Mouse (Mus musculus): ENCODE measurements at regions not wholly inside any gene's neighbourhood (a gene's known extent, or its start where the extent isn't known, plus 50 kb on each side); places are given as distances from the start of the nearest gene placed in this dataset.

DNA sequence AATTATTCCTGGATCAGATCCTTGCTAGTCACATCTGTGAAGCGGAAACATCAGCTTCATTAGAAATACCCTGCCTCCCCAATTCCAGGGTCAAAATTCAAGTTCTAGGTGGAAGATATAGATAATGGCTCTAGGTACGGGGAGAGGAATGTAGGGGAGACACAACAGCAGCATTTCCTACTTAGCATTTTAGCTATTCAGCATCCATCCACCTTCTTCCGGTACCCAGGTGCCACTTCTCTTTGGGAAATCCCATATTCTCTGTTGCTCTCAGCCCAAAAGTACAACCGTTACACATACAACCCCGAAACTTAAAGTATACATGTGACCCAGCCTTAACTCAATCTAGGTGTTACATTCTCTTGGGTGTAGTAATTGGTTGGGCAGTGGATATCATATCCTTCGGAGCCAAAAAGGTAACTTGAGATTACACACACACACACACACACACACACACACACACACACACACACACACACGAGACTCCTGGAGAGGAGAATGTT, 112.9 kb downstream of the Zfp36l1 start:
- H3K4me3 ChIP-seq = no peak overlapping the region
- 81% methylated on average over 7 of the region's 7 CpGs for WGBS
- no peak for ATAC-seq (ENCODE audit: insufficient number of reproducible peaks, insufficient read depth, low FRiP score, low TSS enrichment)
- H3K27ac ChIP-seq = no peak overlapping the region
- H3K9me3 ChIP-seq = no peaks in the 10 kb centered on the region
- no peak overlapping the region for H3K4me2 ChIP-seq (replicated peaks)
- H3K4me1 ChIP-seq = peaks cover 11% of the 10 kb centered on the region
- H3K27me3 ChIP-seq = no peaks in the 10 kb centered on the region
- no peak overlapping the region for H3K9ac ChIP-seq
- H3K36me3 ChIP-seq = no peaks in the 10 kb centered on the region

DNA sequence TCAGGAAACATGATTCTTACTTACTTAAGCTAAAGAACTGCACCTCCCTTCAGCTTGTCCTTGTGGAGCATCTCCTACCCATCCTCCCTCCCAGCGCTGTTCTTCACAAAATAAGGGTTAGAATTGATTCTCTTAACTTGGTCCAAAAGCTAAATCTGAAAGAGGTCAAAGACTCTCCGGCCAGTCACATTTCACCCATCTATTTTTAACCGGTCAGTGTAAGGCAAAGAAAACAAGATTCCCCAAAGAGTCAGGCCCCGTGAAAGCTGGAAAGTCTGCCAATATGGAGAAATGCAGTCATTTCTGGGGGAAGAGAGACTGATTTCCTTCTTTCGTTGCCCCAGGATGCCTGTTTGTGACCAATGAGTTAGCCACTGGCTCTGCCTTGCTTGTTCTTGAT, 114.0 kb downstream of the Zfp36l1 start:
- no peak overlapping the region for H3K4me3 ChIP-seq
- no peak overlapping the region for H3K4me2 ChIP-seq (replicated peaks)
- H3K36me3 ChIP-seq = no peaks in the 10 kb centered on the region
- H3K9ac ChIP-seq = no peak overlapping the region
- no peak overlapping the region for H3K27ac ChIP-seq
- peaks cover 20% of the 10 kb centered on the region for H3K4me1 ChIP-seq
- H3K9me3 ChIP-seq = no peaks in the 10 kb centered on the region
- no peaks in the 10 kb centered on the region for H3K27me3 ChIP-seq
- ATAC-seq (ENCODE audit: insufficient number of reproducible peaks, insufficient read depth, low FRiP score, low TSS enrichment) = no peak
- 84% methylated on average over 5 of the region's 5 CpGs for WGBS

DNA sequence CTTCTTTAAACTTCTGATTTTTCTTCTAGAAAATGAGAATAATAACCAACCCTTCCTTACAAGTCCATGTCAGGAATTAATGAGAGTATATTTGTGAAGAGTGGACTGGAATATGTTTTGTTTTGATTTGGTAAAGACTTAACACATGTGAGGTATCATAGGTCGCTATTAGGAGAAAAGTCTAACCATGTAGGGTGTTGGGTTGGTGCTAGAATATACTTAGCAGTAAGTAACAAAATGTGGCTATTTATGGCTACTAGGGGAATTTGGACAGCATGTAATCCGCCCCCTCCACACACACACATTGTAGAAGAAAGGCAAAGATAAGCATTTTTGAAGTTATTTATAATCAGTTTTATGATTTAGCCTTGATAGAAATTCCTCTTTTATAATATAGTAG, 114.5 kb downstream of the Zfp36l1 start:
- Histone ChIP-seq H3K4me3 (no peak overlapping the region), H3K36me3 (no peaks in the 10 kb centered on the region), H3K4me1 (peaks cover 25% of the 10 kb centered on the region), H3K9me3 (no peaks in the 10 kb centered on the region), H3K27ac (no peak overlapping the region), H3K9ac (no peak overlapping the region), H3K27me3 (no peaks in the 10 kb centered on the region), H3K4me2 (replicated peaks) (no peak overlapping the region)
- ATAC-seq (ENCODE audit: insufficient number of reproducible peaks, insufficient read depth, low FRiP score, low TSS enrichment) = no peak
- WGBS = 89% methylated on average over 2 of the region's 2 CpGs

DNA sequence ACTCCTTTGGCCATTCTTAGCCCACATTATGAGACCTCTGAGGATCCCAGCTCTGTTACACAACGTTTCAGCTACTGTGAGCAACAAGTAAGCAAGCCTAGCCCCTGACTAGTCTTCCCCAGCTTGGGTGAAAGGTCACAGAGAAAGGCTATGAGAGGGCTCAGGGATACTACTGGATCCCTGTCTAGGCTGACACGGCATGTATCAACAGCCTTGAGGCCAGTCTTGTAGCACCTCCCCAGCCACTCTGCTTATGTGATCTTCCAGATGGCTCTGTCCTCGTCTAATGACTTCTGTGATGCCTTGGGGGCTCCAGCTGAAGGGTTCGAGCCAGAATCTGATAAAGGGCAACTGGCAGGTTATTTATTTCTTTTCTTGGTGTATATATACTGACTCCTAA, 115.6 kb downstream of the Zfp36l1 start:
- H3K36me3 ChIP-seq = no peaks in the 10 kb centered on the region
- H3K4me2 ChIP-seq (replicated peaks) = no peak overlapping the region
- no peak overlapping the region for H3K27ac ChIP-seq
- no peak overlapping the region for H3K4me3 ChIP-seq
- no peaks in the 10 kb centered on the region for H3K27me3 ChIP-seq
- H3K4me1 ChIP-seq = peaks cover 22% of the 10 kb centered on the region
- no peaks in the 10 kb centered on the region for H3K9me3 ChIP-seq
- H3K9ac ChIP-seq = no peak overlapping the region
- no peak for ATAC-seq (ENCODE audit: insufficient number of reproducible peaks, insufficient read depth, low FRiP score, low TSS enrichment)
- WGBS = 46% methylated on average over 4 of the region's 4 CpGs

DNA sequence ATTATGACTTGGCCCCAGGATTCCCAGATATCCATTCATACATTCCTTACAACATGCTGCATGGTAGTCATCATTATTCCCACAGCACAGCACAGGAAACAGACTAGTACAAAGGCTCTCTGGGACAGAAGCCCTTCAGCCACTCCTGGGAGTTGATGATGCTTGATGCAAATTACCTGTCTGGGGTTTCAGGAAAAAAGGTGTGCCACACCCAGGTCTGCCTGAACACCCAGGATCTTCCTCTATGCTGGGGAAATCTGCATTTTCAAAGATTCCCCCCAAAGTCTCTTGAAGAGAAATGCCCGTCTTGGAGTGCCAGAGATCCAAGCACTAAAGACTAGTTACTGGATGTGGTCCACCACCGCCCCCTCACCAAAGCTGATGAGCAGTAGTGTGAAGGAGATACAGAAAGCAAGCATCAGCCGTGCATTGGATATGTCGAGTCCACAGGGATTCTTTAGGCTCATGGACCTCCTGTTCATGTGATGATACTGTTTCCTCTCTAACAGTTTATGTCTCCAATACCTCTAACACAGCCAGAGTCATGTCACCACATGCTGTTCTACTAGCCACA, 117.2 kb downstream of the Zfp36l1 start:
- H3K4me2 ChIP-seq (replicated peaks) = no peak overlapping the region
- H3K9ac ChIP-seq = no peak overlapping the region
- 94% methylated on average over 4 of the region's 4 CpGs for WGBS
- H3K36me3 ChIP-seq = no peaks in the 10 kb centered on the region
- no peaks in the 10 kb centered on the region for H3K27me3 ChIP-seq
- ATAC-seq (ENCODE audit: insufficient number of reproducible peaks, insufficient read depth, low FRiP score, low TSS enrichment) = no peak
- H3K4me1 ChIP-seq = peaks cover 25% of the 10 kb centered on the region
- no peak overlapping the region for H3K27ac ChIP-seq
- H3K4me3 ChIP-seq = no peak overlapping the region
- no peaks in the 10 kb centered on the region for H3K9me3 ChIP-seq

DNA sequence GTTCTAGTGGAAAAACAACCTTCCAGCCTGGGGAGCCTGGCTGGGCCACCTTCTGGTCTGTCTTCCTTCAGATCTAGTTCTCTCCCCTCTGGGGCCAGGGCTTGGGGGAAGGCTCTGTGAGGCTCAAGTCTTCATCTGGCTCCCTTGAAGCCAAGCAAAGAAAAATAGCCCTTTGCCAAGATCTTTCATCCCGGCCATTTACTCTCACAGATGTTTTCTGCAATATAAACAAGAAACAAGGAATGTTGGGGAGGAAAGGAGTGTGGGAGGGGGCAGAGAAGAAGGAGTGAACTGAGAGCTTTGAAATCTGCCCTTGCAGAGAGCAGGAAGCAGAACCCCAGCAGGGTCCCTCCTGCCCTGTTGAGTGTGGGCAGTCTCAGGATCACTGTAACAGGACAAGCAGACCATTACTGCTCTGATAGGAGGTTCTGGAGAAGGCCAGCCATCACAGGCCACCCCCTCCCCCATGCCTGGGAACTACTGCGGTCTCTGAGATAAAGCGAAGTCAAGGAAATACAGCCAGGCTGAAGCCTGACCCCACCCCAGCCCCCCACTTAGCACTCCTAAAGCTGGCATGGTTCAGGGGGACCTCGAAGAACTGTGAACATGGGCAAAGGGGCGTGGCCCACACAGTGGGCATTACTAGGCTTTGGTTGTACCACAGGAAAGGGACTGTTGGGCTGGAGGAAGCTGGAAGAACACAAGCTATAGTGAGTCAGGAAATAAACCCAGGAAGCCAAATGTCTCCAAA, 118.8 kb downstream of the Zfp36l1 start:
- 0 out of 2 replicates have a peak, but pooled peaks have one; percentile 37 for ATAC-seq (ENCODE audit: insufficient number of reproducible peaks, insufficient read depth, low FRiP score, low TSS enrichment)
- Histone ChIP-seq H3K4me2 (replicated peaks) (no peak overlapping the region), H3K27ac (peak overlapping the region; percentile 72), H3K9ac (no peak overlapping the region), H3K4me1 (peaks cover 41% of the 10 kb centered on the region), H3K27me3 (no peaks in the 10 kb centered on the region), H3K4me3 (no peak overlapping the region), H3K36me3 (no peaks in the 10 kb centered on the region), H3K9me3 (no peaks in the 10 kb centered on the region)
- WGBS = 68% methylated on average over 5 of the region's 5 CpGs

DNA sequence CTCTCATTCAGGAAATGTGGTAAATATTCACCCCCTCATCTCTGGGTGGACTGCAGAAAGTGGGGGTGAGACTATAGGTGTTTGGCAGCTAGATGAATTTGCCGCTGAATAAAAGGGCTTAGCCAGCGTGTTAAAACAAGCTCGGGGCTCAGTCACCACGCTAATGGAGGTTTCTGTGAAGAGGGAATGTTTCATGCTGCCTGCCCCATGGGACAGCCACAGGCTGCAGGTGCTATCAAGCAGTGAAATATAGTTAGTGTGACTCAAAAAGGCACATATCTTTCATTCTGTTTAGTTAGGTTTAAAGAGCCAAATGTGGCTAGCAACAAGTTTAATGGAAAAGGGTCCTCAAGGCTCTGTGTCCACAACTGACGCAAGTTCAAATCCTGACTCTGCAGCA, 121.5 kb downstream of the Zfp36l1 start:
- WGBS = 48% methylated on average over 5 of the region's 5 CpGs
- Histone ChIP-seq H3K9me3 (no peaks in the 10 kb centered on the region), H3K4me3 (no peak overlapping the region), H3K4me2 (replicated peaks) (no peak overlapping the region), H3K9ac (no peak overlapping the region), H3K27me3 (no peaks in the 10 kb centered on the region), H3K4me1 (peaks cover 57% of the 10 kb centered on the region), H3K36me3 (no peaks in the 10 kb centered on the region), H3K27ac (peak overlapping the region; percentile 77)
- no peak for ATAC-seq (ENCODE audit: insufficient number of reproducible peaks, insufficient read depth, low FRiP score, low TSS enrichment)

DNA sequence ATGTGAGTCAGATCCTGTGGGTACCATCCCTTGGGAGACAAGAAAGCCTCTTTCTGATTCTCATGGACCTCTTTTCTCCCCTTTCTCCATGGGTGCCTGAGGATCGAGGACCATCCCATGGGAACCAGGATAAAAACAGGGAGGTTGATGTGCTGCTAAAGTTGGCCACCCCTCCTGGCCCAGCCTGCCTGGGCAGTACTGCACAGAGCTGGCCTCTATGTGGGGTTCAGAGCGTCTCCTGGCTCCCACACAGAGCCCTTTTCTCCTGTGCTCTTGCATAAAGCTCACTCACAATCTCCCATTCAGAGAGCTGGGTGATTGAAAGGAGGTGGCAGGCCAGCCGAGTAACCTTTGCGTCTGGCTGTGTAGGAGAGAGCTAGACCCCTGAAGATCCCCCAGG, 122.1 kb downstream of the Zfp36l1 start:
- Histone ChIP-seq H3K9ac (no peak overlapping the region), H3K4me1 (peaks cover 62% of the 10 kb centered on the region), H3K4me2 (replicated peaks) (no peak overlapping the region), H3K4me3 (no peak overlapping the region), H3K9me3 (no peaks in the 10 kb centered on the region), H3K27ac (peak overlapping the region; percentile 77), H3K36me3 (no peaks in the 10 kb centered on the region), H3K27me3 (no peaks in the 10 kb centered on the region)
- ATAC-seq (ENCODE audit: insufficient number of reproducible peaks, insufficient read depth, low FRiP score, low TSS enrichment) = no peak
- WGBS = 39% methylated on average over 4 of the region's 4 CpGs

DNA sequence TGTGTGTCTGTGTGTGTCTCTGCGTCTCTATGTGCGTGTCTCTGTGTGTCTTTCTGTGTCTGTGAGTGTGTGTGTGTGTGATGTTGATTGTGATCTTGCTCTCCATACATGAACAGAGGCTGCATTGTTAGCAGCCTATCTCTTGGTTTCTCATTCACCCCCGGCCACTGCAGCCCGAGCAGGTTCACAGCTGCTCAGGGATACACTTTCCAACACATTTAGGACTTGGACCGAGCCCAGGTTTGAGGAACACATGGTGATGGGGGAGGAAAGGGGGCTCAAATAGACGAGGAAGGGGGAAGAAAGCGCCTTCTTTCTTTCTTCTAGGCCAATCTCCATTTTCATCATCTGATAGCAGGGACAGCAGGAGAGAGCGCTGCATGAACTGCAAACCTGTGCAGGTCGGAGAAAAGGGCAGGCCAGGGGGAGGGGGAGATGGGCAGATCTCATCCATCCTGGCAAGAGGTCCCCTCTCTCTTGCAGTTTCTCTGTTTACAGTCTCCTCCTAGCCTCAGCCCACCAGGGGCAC, 123.2 kb downstream of the Zfp36l1 start:
- H3K4me1 ChIP-seq = peaks cover 64% of the 10 kb centered on the region
- H3K9ac ChIP-seq = 0 out of 2 replicates have a peak overlapping the region, but pooled peaks have one; percentile 17
- 43% methylated on average over 9 of the region's 9 CpGs for WGBS
- H3K36me3 ChIP-seq = no peaks in the 10 kb centered on the region
- peak overlapping the region; percentile 77 for H3K27ac ChIP-seq
- no peak for ATAC-seq (ENCODE audit: insufficient number of reproducible peaks, insufficient read depth, low FRiP score, low TSS enrichment)
- H3K27me3 ChIP-seq = no peaks in the 10 kb centered on the region
- H3K9me3 ChIP-seq = no peaks in the 10 kb centered on the region
- no peak overlapping the region for H3K4me3 ChIP-seq
- H3K4me2 ChIP-seq (replicated peaks) = no peak overlapping the region

DNA sequence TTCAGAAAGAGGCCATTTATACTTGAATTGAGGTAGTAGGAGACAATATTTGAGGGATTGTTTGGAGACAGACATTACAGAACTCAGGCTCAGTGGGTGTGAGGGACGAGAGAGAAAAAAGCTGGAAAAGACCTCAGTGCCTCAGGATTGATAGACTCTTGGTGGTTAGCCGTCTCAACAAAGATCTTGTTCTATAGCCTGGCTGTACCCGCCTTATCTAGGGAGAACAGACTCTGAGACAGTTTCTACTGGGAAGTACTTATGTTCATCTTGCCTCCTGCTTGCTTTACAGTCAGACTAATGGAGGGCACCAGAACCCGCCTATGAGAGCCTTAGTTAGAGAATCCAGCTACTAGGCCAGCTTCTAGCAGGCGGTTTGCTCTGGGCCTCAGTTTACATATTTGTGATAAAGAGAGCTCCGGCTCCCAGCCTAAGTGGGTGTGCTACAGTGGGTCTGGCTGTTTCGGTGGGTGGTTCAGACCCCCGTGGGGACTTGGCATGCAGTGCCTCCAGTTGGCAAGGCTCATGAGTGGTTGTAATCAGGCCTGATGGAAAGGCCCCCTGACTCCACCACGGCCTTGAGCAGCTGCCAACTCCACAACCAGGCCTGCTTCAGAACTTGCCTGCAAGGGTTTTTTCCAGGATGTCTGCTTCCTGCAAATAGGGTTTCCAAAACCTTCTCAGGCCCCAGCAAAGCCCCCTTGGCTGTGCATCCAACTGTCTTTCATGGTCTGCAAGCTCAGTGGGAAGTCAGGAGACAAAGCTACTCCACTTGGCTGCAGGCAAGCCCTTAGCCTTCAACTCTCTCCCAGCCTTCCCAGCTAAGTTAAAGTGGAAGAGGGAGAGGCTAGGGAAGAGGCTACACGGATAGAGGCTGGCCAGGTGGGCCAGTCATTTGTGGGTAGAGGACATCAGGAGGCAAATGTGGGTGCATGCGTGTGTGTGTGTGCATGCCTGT, 124.1 kb downstream of the Zfp36l1 start:
- H3K4me3 ChIP-seq = no peak overlapping the region
- no peak overlapping the region for H3K9ac ChIP-seq
- H3K27ac ChIP-seq = peak overlapping the region; percentile 77
- peaks cover 60% of the 10 kb centered on the region for H3K4me1 ChIP-seq
- WGBS = 77% methylated on average over 11 of the region's 11 CpGs
- H3K36me3 ChIP-seq = no peaks in the 10 kb centered on the region
- H3K27me3 ChIP-seq = no peaks in the 10 kb centered on the region
- H3K9me3 ChIP-seq = no peaks in the 10 kb centered on the region
- no peak overlapping the region for H3K4me2 ChIP-seq (replicated peaks)
- no peak for ATAC-seq (ENCODE audit: insufficient number of reproducible peaks, insufficient read depth, low FRiP score, low TSS enrichment)

DNA sequence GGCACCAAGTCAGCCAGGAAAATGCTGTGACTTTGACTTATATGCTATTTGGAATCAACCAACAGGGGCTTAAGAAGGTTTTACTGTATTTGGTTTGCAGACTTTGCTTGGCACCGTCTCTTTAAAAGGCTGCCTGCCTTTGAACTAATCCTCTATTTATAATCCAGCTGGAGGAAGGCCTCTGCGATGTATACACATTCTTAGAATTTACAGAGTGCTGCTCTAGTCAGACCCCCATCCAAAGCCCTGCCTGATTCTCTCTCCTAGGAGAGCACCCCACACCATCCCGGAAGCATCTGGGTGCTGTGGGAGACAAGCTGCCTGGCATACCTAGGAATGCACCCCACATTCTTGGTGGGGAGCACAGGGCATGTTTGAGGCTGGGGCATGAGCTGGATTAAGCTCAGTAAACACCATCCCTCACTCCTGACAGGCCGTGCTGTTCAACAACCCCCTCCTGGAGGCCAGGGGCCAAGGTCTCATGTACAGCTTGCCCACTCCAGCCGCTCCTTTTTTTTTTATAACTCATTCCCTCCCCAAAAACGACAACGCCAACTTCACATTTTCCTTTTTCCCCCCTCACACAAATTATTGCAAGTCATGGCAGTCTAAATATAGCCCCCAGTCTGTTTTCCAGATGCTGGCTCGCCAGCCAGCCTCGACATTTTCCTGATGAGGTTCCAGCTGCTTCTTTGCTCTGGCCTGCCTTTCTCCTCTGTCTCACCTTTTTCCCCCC, 126.4 kb downstream of the Zfp36l1 start:
- Histone ChIP-seq H3K4me3 (no peak overlapping the region), H3K36me3 (no peaks in the 10 kb centered on the region), H3K4me1 (peaks cover 52% of the 10 kb centered on the region), H3K9me3 (no peaks in the 10 kb centered on the region), H3K9ac (no peak overlapping the region), H3K27ac (peak overlapping the region; percentile 76), H3K27me3 (no peaks in the 10 kb centered on the region), H3K4me2 (replicated peaks) (no peak overlapping the region)
- no peak for ATAC-seq (ENCODE audit: insufficient number of reproducible peaks, insufficient read depth, low FRiP score, low TSS enrichment)
- WGBS = 34% methylated on average over 9 of the region's 9 CpGs

All from embryonic facial prominence, embryonic 12.5 days (tissue).